Mouse (Mus musculus) cerebellum, adult 8-10 months (tissue): ENCODE data around the gene Olfr1208.

Source experiments
- DNase-seq: peaks from one replicate; pipeline ENCODE4 v3.0.0; 2022

The Olfr1208 gene

DNA sequence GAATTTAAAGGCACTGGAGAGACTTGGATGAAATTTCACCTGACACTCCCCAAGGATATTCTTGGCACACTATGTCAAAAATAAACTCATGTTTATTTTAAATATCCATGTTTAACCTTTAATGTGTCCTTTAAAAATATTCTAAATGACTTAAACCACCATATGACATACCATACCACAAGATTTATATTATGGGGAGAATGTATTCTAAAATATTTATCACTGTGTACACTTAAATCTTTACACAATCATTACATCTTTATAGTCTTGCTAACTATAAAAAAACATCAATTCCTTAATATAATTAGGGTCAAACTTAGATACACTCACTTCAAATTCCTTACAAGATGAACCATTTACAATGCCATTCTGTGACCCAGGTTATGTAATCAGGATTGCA lies at the start of gene Olfr1208:
Gene Olfr1208, minus strand, starts transcription at position 101 of the 400 bp plus-strand sequence.
- no peak for DNase-seq

DNA sequence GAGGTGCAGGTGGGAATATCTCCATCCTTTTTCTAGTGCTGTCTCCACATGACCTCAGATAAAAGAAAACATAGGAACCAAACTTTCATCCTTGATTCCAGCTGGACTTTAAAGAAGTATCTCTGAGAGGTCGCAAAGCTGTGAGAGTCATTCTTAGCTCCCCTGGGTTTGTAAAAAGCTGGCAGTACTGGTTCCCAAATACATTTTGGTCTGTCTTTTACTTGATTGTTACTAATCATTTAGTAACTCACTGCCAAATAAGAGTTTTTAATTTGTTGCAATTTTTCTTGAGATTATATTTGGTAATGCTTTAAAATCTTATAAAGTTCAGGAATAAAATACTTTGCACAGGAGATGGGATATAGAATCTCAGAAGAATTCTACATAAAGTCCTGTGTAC lies 35.9 kb upstream of the Olfr1208 start, which contains the start of gene Olfr1211:
Gene Olfr1211, minus strand, starts transcription at position 101 of the 400 bp plus-strand sequence.
- DNase-seq: no peak

DNA sequence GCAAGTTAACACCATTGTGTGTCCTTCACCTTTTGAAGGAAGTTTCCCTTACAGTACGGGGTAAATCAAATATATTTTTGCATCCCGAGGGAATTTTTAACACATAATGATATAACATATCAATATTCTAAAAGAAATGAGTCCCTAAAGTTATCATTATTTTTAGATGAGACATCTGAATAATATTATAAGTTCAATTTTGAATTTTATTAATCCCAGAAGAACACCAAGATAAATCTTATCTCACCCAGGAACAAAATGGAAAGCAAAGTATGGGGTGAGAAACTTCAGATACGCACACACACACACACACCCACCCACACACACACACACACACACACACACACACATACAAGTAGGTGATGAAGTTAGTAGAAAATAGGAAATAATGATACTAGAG lies 12.9 kb upstream of the Olfr1208 start, which contains the start of gene Olfr1209:
Gene Olfr1209, minus strand, starts transcription at position 101 of the 400 bp plus-strand sequence.
- no peak for DNase-seq

DNA sequence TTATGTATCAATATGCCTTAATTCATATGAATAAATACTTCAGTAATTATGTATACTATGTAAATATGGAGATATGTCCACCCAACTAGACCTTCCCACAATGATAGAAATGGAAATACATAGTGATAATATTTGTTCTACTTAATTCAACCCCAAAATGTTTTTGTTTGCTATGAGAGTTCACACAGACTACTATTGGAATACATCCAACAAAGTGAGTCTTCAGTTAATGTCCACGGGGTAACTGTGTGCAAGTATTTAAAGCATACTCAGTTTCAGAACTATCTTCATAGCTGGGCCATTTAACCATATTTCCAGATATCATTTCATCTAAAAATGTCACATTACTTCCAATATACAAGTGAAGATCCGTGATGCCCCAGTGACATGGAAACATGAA lies 39.2 kb downstream of the Olfr1208 start, which contains the start of gene Olfr1206:
Gene Olfr1206, plus strand, starts transcription at position 301 of the 400 bp plus-strand sequence.
- no peak for DNase-seq

DNA sequence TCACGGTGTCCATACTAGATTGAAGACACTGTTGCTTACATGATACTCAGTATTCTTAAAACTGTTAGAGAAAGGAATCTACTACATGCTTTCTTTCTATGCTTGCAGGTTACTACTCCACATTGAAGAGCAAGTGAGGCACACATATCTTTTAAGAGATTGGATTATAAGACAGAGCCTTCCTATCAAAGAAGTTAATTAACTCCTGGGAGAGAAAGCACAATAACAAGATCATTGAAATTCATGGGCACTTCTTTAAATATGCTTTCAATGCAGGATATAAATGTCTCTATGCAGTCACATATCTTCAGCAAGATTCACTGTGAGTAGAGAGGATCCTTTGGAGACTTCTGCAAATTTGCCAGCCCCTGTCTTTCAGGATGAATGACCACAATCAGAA lies 53.1 kb downstream of the Olfr1208 start, which contains the start of gene Olfr1204:
Gene Olfr1204, plus strand, starts transcription at position 301 of the 400 bp plus-strand sequence.
- DNase-seq: no peak
